Mouse (Mus musculus) splenic B cell, adult 2 months (primary cell): ENCODE data around the gene Atl2.

ENCODE experiments used
- DNase-seq: peaks from one replicate; pipeline ENCODE4 v3.0.0-alpha.2; 2011; ENCODE audit warnings: low read depth, low spot score
- H3K27me3 ChIP-seq: 2 replicates; pipeline ENCODE4 v1.6.1; 2012; ENCODE audit warnings: mild to moderate bottlenecking, low read length, moderate library complexity, mixed read lengths; ENCODE audit not compliant: control insufficient read depth, poor library complexity, insufficient read depth, severe bottlenecking
- H3K36me3 ChIP-seq: 2 replicates; pipeline ENCODE4 v1.6.1; 2012; ENCODE audit warnings: mild to moderate bottlenecking, low read length, moderate library complexity, mixed read lengths; ENCODE audit not compliant: control insufficient read depth, poor library complexity, insufficient read depth, severe bottlenecking

Atl2 gene

DNA sequence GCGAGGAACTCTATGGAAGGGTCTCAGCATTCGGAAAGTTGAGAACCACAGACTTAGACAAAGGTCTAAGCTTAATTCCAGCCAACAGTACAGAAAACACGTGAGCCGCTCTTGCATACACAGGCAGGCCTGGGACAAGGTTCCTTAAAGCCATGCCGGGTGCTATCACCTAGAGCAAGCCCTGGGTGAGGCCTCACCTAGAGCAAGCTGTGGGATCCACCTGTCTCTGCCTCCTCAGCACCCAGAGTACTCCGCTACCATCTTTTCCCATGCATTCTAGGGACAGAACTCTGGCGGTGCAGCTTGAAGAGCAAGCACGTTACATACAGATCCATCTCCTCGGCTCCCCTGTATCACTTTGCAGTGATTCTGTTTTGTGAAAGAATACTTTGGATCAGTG, 78.4 kb downstream of the Atl2 start:
- H3K36me3 ChIP-seq, result no peaks in the 10 kb centered on the region
- no peaks in the 10 kb centered on the region for H3K27me3 ChIP-seq
- DNase-seq, result no peak

- H3K27me3 ChIP-seq, result no peaks in the 10 kb centered on the region
- DNase-seq, result no peak
- H3K36me3 ChIP-seq, result no peaks in the 10 kb centered on the region
These were observed 79.0 kb downstream of the Atl2 start for GRCm38 (mm10) chr17:79816896-79817295.

DNA sequence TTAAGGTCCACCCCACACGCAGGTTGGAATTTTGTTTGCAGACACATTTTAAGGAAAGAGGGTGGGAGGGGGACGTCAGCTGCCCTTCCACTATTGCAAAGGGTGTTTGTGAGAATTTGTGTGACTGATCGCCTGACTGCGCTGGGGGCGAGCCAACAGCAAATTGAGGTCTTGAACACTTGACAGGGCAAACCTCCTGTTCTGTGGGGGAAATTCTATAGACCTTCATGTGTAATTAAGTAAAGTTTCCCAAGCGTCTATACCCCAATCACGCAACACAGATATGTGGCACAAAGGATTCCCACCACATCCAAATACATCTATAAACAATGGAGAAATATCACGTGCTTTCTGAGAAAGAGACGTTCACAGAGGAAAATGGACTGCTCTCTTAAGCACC, 85.5 kb downstream of the Atl2 start:
- Histone ChIP-seq H3K36me3 (no peaks in the 10 kb centered on the region), H3K27me3 (no peaks in the 10 kb centered on the region)
- no peak for DNase-seq

DNA sequence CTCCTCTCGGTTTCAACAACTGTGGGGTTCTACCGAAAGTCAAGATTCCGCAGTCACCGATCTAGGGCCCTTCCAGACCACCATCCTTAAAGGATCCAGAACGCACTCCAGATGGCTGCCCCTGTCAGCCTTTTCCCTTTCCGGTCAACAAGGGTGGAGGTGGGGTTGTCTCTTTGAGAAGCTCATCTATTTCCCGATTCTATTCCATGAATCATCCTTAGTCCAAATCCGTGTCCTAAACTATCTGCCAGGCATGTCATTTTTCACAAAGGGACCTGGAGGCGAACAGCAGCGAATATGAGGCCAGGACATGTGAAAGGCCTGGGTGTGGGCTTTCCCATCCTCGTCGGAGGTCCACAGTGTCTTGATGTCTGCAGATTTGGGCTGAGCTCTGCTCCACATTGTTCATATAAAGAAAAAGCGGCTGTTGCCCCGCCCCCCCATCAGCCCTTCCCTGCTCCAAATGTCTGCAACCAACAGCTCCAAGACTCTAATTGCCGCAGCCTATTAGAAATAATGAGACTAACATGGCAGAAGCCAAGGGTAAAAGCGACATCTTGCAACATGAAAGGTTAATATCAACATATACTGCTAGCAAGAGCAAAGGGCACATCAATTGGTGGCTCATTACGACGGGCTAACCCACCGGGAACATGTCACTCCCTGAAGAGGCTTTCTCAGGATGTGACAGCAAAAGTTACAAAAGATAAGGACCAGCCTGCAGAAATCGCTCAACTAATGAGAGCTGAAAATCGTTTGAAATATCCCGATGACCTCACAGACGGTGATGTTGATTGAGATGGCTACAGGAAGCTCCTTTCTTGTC, 86.2 kb downstream of the Atl2 start:
- no peaks in the 10 kb centered on the region for H3K36me3 ChIP-seq
- DNase-seq, result no peak
- no peaks in the 10 kb centered on the region for H3K27me3 ChIP-seq

DNA sequence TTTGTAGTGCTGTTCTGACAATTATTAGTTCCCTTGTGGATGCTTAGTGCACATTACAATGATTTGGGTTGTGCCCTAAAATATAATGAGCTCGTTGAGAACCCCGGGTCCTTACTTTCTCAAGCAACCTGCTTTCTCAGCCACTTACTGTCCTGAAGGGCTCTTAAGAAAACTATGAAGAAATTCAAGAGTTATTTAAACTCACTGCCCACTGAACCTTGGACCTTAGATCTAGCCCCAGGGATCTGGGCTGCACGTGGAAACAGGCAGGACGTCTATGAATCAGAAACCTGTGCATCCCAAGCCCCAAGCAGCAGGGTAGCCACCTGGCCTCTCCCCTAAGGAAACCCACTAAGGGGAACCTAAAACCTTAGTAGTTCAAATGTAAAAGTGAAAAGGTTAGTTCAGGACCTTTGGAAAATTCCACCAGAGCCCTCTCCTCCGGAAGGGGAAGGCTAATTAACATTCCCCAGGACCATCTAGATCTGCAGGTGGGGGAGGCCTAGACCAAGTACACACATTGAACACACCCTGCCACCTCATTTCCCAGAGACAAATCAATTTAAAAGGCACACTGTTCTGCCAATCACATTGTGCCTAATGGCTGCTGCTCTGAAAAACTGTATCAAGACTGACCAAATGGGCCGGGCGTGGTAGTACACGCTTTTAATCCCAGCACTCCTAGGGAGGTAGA, 88.5 kb downstream of the Atl2 start:
- Histone ChIP-seq H3K27me3 (no peaks in the 10 kb centered on the region), H3K36me3 (no peaks in the 10 kb centered on the region)
- no peak for DNase-seq

- H3K36me3 ChIP-seq, result no peaks in the 10 kb centered on the region
- H3K27me3 ChIP-seq, result no peaks in the 10 kb centered on the region
- DNase-seq, result no peak
These were observed 91.2 kb downstream of the Atl2 start for GRCm38 (mm10) chr17:79804747-79805146.

GRCm38 (mm10) chr17:79802056-79802455, 93.9 kb downstream of the Atl2 start:
- Histone ChIP-seq H3K27me3 (no peaks in the 10 kb centered on the region), H3K36me3 (no peaks in the 10 kb centered on the region)

DNA sequence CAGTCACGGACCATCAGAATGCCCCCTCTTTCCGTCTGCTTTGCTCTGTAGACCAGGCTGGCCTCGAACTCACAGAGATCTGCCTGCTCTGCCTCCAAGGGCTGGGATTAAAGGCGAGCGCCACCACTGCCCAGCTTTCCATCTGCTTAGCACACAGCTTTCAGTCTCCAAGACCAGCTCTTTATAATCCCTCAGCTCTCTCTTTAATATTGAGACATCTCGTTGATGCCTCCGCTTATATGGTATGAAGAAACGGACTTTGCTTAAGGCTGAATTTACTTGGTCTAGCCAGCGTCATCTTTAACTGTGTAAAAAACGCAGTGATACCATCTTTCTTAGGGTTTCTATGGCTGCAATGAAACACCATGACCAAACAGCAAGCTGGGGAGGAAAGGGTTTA, 97.1 kb downstream of the Atl2 start:
- no peaks in the 10 kb centered on the region for H3K27me3 ChIP-seq
- no peak for DNase-seq
- H3K36me3 ChIP-seq, result no peaks in the 10 kb centered on the region

More at GRCm38 (mm10) chr17:79802056-79802455, 93.9 kb downstream of the Atl2 start:
- DNase-seq, result no peak
